Mouse (Mus musculus): ENCODE results near the gene Creb5.

- no peak for TF ChIP-seq MAFK (IDR thresholded peaks at IDR 0.05; ENCODE audit: insufficient read depth, low read depth, low read length)
- TF ChIP-seq HCFC1 (IDR thresholded peaks at IDR 0.05; ENCODE audit: borderline replicate concordance, insufficient read depth, low read length), result no peak
- TF ChIP-seq CHD2 (IDR thresholded peaks at IDR 0.05; ENCODE audit: low read depth, low read length), result no peak
Measured at GRCm38 (mm10) chr6:53352311-53352960, 65.4 kb downstream of the Creb5 start.
